ENCODE assay signal across 9 mouse cellular contexts in the genomic region with DNA sequence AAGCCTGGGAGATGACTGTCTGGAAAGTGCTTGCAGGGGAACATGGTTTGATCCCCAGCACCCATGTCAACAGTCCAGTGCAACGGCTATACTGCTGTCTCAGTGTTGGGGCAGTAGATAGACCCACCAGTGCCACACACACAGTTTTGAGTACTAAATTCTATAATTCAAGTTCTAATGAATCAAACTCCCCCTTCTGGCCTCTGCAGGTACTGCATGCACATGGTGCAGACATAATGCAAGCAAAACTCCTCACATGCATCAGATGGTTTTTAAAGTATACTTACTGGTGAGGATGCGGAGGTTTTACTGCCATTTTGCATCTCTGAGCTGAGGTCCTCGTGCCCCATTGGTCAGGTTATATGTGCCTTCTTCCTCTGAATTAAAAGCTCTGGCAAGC. TPM values are rescaled to one million over a fixed set of nuclear protein-coding genes. Genes with fewer than 3 reads are reported as not detected.
DNase-seq lines count a peak whose midpoint lies in the region; ATAC-seq and TF ChIP-seq lines count a peak whose summit lies in the region.
"Had no signal": no experiment of that assay in that cellular context is flagged by ENCODE, and none has a peak within 500 bp of the region (broad histone marks: within the 10 kb centered on the region; RNA-seq: fewer than 3 reads in every experiment).

No protein-coding gene starts in this region.

- no peak overlapping the region for H3K4me3 ChIP-seq in cerebellum, adult 2 months (replicated peaks; ENCODE audit: insufficient read depth, low read depth, low read length)
- H3K4me3 ChIP-seq: erythroblast, embryonic 14.5 days had no signal

- no peak for ATAC-seq in cerebellum, adult (ENCODE audit: insufficient number of reproducible peaks, low FRiP score, low TSS enrichment)

- peak; percentile 27; the same call in 1 of the 2 replicates for TF ChIP-seq CTCF in cerebellum, adult 2 months (IDR thresholded peaks at IDR 0.05; ENCODE audit: borderline replicate concordance, insufficient read depth, low read depth, low read length)

- intact Hi-C loops in left cerebral cortex, postnatal 4 days (cut with DNase I), result no loop called here
- intact Hi-C loops in heart, postnatal 25 days (cut with DNase I), result no loop called here
- intact Hi-C loops in gastrocnemius, postnatal 14 days (cut with DNase I; ENCODE audit: low total_unique reads), result loop anchor here (5.0 kb wide), 1 partner anchor 122 kb away; no protein-coding TSS in a partner anchor

- no peak for TF ChIP-seq POLR2A in cerebellum, adult 2 months (IDR thresholded peaks at IDR 0.05; ENCODE audit: borderline replicate concordance, insufficient read depth, low read length)

- peaks cover 3% of the 10 kb centered on the region; the same call in 1 of the 2 replicates for H3K4me1 ChIP-seq in cerebellum, adult 2 months (ENCODE audit: control insufficient read depth, insufficient read depth, low read length)

- no peak overlapping the region for H3K27ac ChIP-seq in cerebellum, adult 2 months (ENCODE audit: insufficient read depth, low read length)

- DNase-seq in cerebellum, adult 2 months, result no peak
- DNase-seq in left cerebral cortex, postnatal 4 days, result peak; percentile 44
- DNase-seq in left cerebral cortex, adult 9 months (ENCODE audit: low spot score in 2 of 2), result no peak
- peak; percentile 70 for DNase-seq in ZHBTc4 (ENCODE audit: low read depth, low spot score)
- peak; percentile 60 for DNase-seq in retina, embryonic 14.5 days (ENCODE audit: low spot score)
- DNase-seq in heart, postnatal 25 days (ENCODE audit: low spot score), result no peak
- no peak for DNase-seq in gastrocnemius, postnatal 14 days

- no peaks in the 10 kb centered on the region for H3K27me3 ChIP-seq in cerebellum, adult 2 months (ENCODE audit: control insufficient read depth, insufficient read depth, low read length)

- WGBS in cerebellum, adult 2 months, result 95% methylated on average over 3 of the region's 3 CpGs

RNA-seq across cellular contexts. Expression of a gene that starts 13.4 kb away (rescaled TPM):
- 42.7 and 43.3 TPM in 2 replicates for polyA plus RNA-seq in cerebellum, adult 2 months (2012; rRNA removed)
- 10 to 100 TPM; 29.2 to 33.0 TPM for total RNA-seq in left cerebral cortex, postnatal 4 days (2021)
- 10 to 100 TPM; 11.5 TPM for total RNA-seq in heart, postnatal 25 days (2021)
- 10 to 100 TPM; 28.0 to 32.2 TPM for total RNA-seq in gastrocnemius, postnatal 14 days (2021)

RNA-seq across cellular contexts. Expression of a gene that starts 20.6 kb away (rescaled TPM):
- 7.3 and 8.3 TPM in 2 replicates for polyA plus RNA-seq in cerebellum, adult 2 months (2012; rRNA removed)
- 10 to 100 TPM; 20.6 to 21.2 TPM for total RNA-seq in left cerebral cortex, postnatal 4 days (2021)
- 1 to 10 TPM; 5.8 to 6.2 TPM for total RNA-seq in heart, postnatal 25 days (2021)
- total RNA-seq in gastrocnemius, postnatal 14 days (2021), result 1 to 10 TPM; 4.1 to 4.4 TPM

RNA-seq across cellular contexts. Expression of a gene that starts 33.2 kb away (rescaled TPM):
- polyA plus RNA-seq in cerebellum, adult 2 months (2012; rRNA removed), result 14.5 and 14.7 TPM in 2 replicates
- total RNA-seq in left cerebral cortex, postnatal 4 days (2021), result 1 to 10 TPM; 6.6 to 7.1 TPM
- 10 to 100 TPM; 69.8 to 76.2 TPM for total RNA-seq in heart, postnatal 25 days (2021)
- total RNA-seq in gastrocnemius, postnatal 14 days (2021), result 10 to 100 TPM; 26.9 to 31.8 TPM

RNA-seq across cellular contexts. Expression of a gene that starts 42.0 kb away (rescaled TPM):
- 73.2 and 77.0 TPM in 2 replicates for polyA plus RNA-seq in cerebellum, adult 2 months (2012; rRNA removed)
- total RNA-seq in left cerebral cortex, postnatal 4 days (2021), result 10 to 100 TPM; 74.9 to 79.2 TPM
- total RNA-seq in heart, postnatal 25 days (2021), result 10 to 100 TPM; 82.3 to 96.4 TPM
- 10 to 100 TPM; 66.1 to 75.2 TPM for total RNA-seq in gastrocnemius, postnatal 14 days (2021)

RNA-seq across cellular contexts. Expression of a gene that starts 52.0 kb away (rescaled TPM):
- 20.1 and 24.3 TPM in 2 replicates for polyA plus RNA-seq in cerebellum, adult 2 months (2012; rRNA removed)
- total RNA-seq in left cerebral cortex, postnatal 4 days (2021), result 10 to 100 TPM; 17.4 to 17.6 TPM
- 1 to 10 TPM; 3.5 to 5.0 TPM for total RNA-seq in heart, postnatal 25 days (2021)
- 1 to 10 TPM; 1.8 to 3.3 TPM for total RNA-seq in gastrocnemius, postnatal 14 days (2021)

Comparison
In these comparisons a context has a peak if more than half of its experiments do, and no peak if none do; other contexts are left out.
1. DNase-seq: peak in left cerebral cortex, postnatal 4 days (single experiment), ZHBTc4 (single experiment) and retina, embryonic 14.5 days (single experiment); none in cerebellum, adult 2 months (0 of 2), left cerebral cortex, adult 9 months (0 of 2), heart, postnatal 25 days (single experiment) and gastrocnemius, postnatal 14 days (single experiment).